Mouse (Mus musculus) liver, embryonic 13.5 days (tissue): Measurements from ENCODE around the gene Npw. TPM values are rescaled to one million over a fixed set of nuclear protein-coding genes. Genes with fewer than 3 reads are reported as not detected.

Source experiments
- ATAC-seq: fragments of 200-750 bp; cut with Nextera tagmentation; 2 replicates; pipeline ENCODE4 v1.8.0; 2017; ENCODE audit warnings: low read depth, mild to moderate bottlenecking, moderate number of reproducible peaks, moderate library complexity
- DNase-seq: peaks from one replicate; pipeline ENCODE4 v3.0.0; 2022
- H3K27ac ChIP-seq: fragments of 300-500 bp; sonication (generic); 2 replicates; pipeline ENCODE4 v1.5.1; 2015; ENCODE audit warnings: moderate library complexity, mild to moderate bottlenecking, inconsistent platforms
- H3K27me3 ChIP-seq: fragments of 300-500 bp; sonication (generic); 2 replicates; pipeline ENCODE4 v1.6.1; 2015; ENCODE audit warnings: mild to moderate bottlenecking, inconsistent platforms
- H3K36me3 ChIP-seq: fragments of 300-500 bp; sonication (generic); 2 replicates; pipeline ENCODE4 v1.6.1; 2015; ENCODE audit warnings: mild to moderate bottlenecking, inconsistent platforms
- H3K4me1 ChIP-seq: fragments of 300-500 bp; sonication (generic); replicated peaks from 2 replicates; pipeline ENCODE4 v1.6.1; 2015; ENCODE audit warnings: inconsistent platforms
- H3K4me2 ChIP-seq: fragments of 300-500 bp; sonication (generic); 2 replicates; pipeline ENCODE4 v1.6.1; 2015; ENCODE audit warnings: inconsistent platforms, mild to moderate bottlenecking, moderate library complexity
- H3K4me3 ChIP-seq: fragments of 300-500 bp; sonication (generic); replicated peaks from 2 replicates; pipeline ENCODE4 v1.5.1; 2015; ENCODE audit warnings: mild to moderate bottlenecking, inconsistent platforms
- H3K9ac ChIP-seq: fragments of 300-500 bp; sonication (generic); 2 replicates; pipeline ENCODE4 v1.6.1; 2015; ENCODE audit warnings: mild to moderate bottlenecking, inconsistent platforms
- H3K9me3 ChIP-seq: fragments of 300-500 bp; sonication (generic); replicated peaks from 2 replicates; pipeline ENCODE4 v1.6.1; 2016; ENCODE audit warnings: inconsistent platforms
- WGBS: fragments of 180-500 bp; shearing (Covaris S2); methylation state at CpG from one replicate; pipeline ENCODE4 v1.1.7; 2015; ENCODE audit not compliant: insufficient replicate concordance; 5-methylcytosine and 5-hydroxymethylcytosine counted together
- polyA plus RNA-seq: library from polyadenylated mRNA; unstranded; fragments of >200 nt; fragmentation: Nextera tagmentation; extraction: Ambion mirVana; gene quantifications from 2 replicates; pipeline ENCODE4 v1.2.1, GENCODE M21; 2015

Gene Npw
- polyA plus RNA-seq, 1 experiment from 2014 or later, result 0.28 TPM

- H3K4me1 ChIP-seq, result peaks cover 45% of the 10 kb centered on the region
- H3K9ac ChIP-seq, result no peak overlapping the region
- 67% methylated on average over 10 of the region's 10 CpGs for WGBS
- H3K9me3 ChIP-seq, result no peaks in the 10 kb centered on the region
- peak overlapping the region; percentile 82 for H3K4me2 ChIP-seq
- H3K36me3 ChIP-seq, result no peaks in the 10 kb centered on the region
- peak overlapping the region; percentile 62 for H3K4me3 ChIP-seq
- H3K27me3 ChIP-seq, result peaks cover 60% of the 10 kb centered on the region
- ATAC-seq, result no peak
- DNase-seq, result no peak
- H3K27ac ChIP-seq, result no peak overlapping the region
Measured at GRCm38 (mm10) chr17:24648731-24649377, 9.4 kb downstream of the Npw start.

GRCm38 (mm10) chr17:24647493-24647892, 10.8 kb downstream of the Npw start:
- no peak overlapping the region for H3K4me2 ChIP-seq
- no peaks in the 10 kb centered on the region for H3K9me3 ChIP-seq
- no peak for ATAC-seq
- no peaks in the 10 kb centered on the region for H3K36me3 ChIP-seq
- no peak for DNase-seq
- H3K4me3 ChIP-seq, result no peak overlapping the region
- no peak overlapping the region for H3K27ac ChIP-seq
- 72% methylated on average over 11 of the region's 11 CpGs for whole genome bisulfite sequencing
- H3K9ac ChIP-seq, result no peak overlapping the region
- H3K27me3 ChIP-seq, result peaks cover 56% of the 10 kb centered on the region
- H3K4me1 ChIP-seq, result peaks cover 42% of the 10 kb centered on the region

GRCm38 (mm10) chr17:24646381-24646780, 11.9 kb downstream of the Npw start:
- WGBS, result 66% methylated on average over 4 of the region's 4 CpGs
- no peak for ATAC-seq
- H3K27ac ChIP-seq, result no peak overlapping the region

GRCm38 (mm10) chr17:24645916-24646315, 12.3 kb downstream of the Npw start:
- Histone ChIP-seq H3K27me3 (peaks cover 41% of the 10 kb centered on the region), H3K4me3 (no peak overlapping the region), H3K36me3 (no peaks in the 10 kb centered on the region), H3K9me3 (no peaks in the 10 kb centered on the region), H3K27ac (peak overlapping the region; percentile 47; the same call in 1 of the 2 replicates), H3K4me2 (no peak overlapping the region), H3K9ac (no peak overlapping the region), H3K4me1 (peaks cover 42% of the 10 kb centered on the region)
- DNase-seq (no peak), ATAC-seq (no peak)
- WGBS, result 49% methylated on average over 3 of the region's 3 CpGs

More at GRCm38 (mm10) chr17:24646381-24646780, 11.9 kb downstream of the Npw start:
- Histone ChIP-seq H3K4me2 (no peak overlapping the region), H3K4me1 (peaks cover 42% of the 10 kb centered on the region), H3K27me3 (peaks cover 45% of the 10 kb centered on the region), H3K4me3 (no peak overlapping the region), H3K36me3 (no peaks in the 10 kb centered on the region), H3K9ac (no peak overlapping the region), H3K9me3 (no peaks in the 10 kb centered on the region)
- no peak for DNase-seq

GRCm38 (mm10) chr17:24644875-24645721, 13.2 kb downstream of the Npw start:
- Histone ChIP-seq H3K4me2 (no peak overlapping the region), H3K9me3 (no peaks in the 10 kb centered on the region), H3K4me3 (no peak overlapping the region), H3K4me1 (peaks cover 37% of the 10 kb centered on the region), H3K27ac (peak overlapping the region; percentile 57), H3K9ac (peak overlapping the region; percentile 22; the same call in 1 of the 2 replicates), H3K27me3 (peaks cover 32% of the 10 kb centered on the region), H3K36me3 (0 out of 2 replicates have a peak, but pooled peaks cover 2% of the 10 kb centered on the region)
- DNase-seq (no peak), ATAC-seq (peak; percentile 41)
- 47% methylated on average over 9 of the region's 9 CpGs for WGBS

GRCm38 (mm10) chr17:24644030-24644715, 14.1 kb downstream of the Npw start:
- H3K27ac ChIP-seq, result peak overlapping the region; percentile 57
- peaks cover 30% of the 10 kb centered on the region for H3K4me1 ChIP-seq
- H3K4me3 ChIP-seq, result no peak overlapping the region
- no peak overlapping the region for H3K4me2 ChIP-seq
- H3K9ac ChIP-seq, result no peak overlapping the region
- H3K36me3 ChIP-seq, result 0 out of 2 replicates have a peak, but pooled peaks cover 4% of the 10 kb centered on the region
- no peak for ATAC-seq
- no peaks in the 10 kb centered on the region for H3K9me3 ChIP-seq
- 37% methylated on average over 7 of the region's 7 CpGs for WGBS
- no peak for DNase-seq
- H3K27me3 ChIP-seq, result peaks cover 23% of the 10 kb centered on the region

GRCm38 (mm10) chr17:24642791-24643343, 15.4 kb downstream of the Npw start:
- peaks cover 25% of the 10 kb centered on the region for H3K4me1 ChIP-seq
- H3K9me3 ChIP-seq, result no peaks in the 10 kb centered on the region
- H3K27me3 ChIP-seq, result peaks cover 12% of the 10 kb centered on the region
- no peak overlapping the region for H3K27ac ChIP-seq
- 71% methylated on average over 6 of the region's 6 CpGs for WGBS
- no peak for ATAC-seq
- no peak overlapping the region for H3K9ac ChIP-seq
- no peak overlapping the region for H3K4me3 ChIP-seq
- DNase-seq, result no peak
- 0 out of 2 replicates have a peak, but pooled peaks cover 4% of the 10 kb centered on the region for H3K36me3 ChIP-seq
- no peak overlapping the region for H3K4me2 ChIP-seq

- H3K4me2 ChIP-seq, result no peak overlapping the region
- H3K4me1 ChIP-seq, result peaks cover 31% of the 10 kb centered on the region
- ATAC-seq (no peak), DNase-seq (no peak)
- no peak overlapping the region for H3K4me3 ChIP-seq
- H3K9me3 ChIP-seq, result no peaks in the 10 kb centered on the region
- no peak overlapping the region for H3K9ac ChIP-seq
- WGBS, result 81% methylated on average over 14 of the region's 14 CpGs
- H3K27ac ChIP-seq, result no peak overlapping the region
- H3K27me3 ChIP-seq, result peaks cover 2% of the 10 kb centered on the region; the same call in 1 of the 2 replicates
- H3K36me3 ChIP-seq, result 0 out of 2 replicates have a peak, but pooled peaks cover 4% of the 10 kb centered on the region
Measured at GRCm38 (mm10) chr17:24641944-24642343, 16.3 kb downstream of the Npw start.

- Histone ChIP-seq H3K4me2 (no peak overlapping the region), H3K36me3 (0 out of 2 replicates have a peak, but pooled peaks cover 4% of the 10 kb centered on the region), H3K9ac (no peak overlapping the region), H3K9me3 (no peaks in the 10 kb centered on the region), H3K27me3 (no peaks in the 10 kb centered on the region), H3K27ac (no peak overlapping the region), H3K4me1 (peaks cover 32% of the 10 kb centered on the region), H3K4me3 (no peak overlapping the region)
- ATAC-seq, result no peak
- DNase-seq, result no peak
- 88% methylated on average over 15 of the region's 15 CpGs for WGBS
Measured at GRCm38 (mm10) chr17:24640581-24640980, 17.7 kb downstream of the Npw start.

GRCm38 (mm10) chr17:24640119-24640518, 18.1 kb downstream of the Npw start:
- DNase-seq (no peak), ATAC-seq (no peak)
- Histone ChIP-seq H3K4me1 (peaks cover 28% of the 10 kb centered on the region), H3K9ac (no peak overlapping the region), H3K9me3 (no peaks in the 10 kb centered on the region), H3K4me3 (no peak overlapping the region), H3K4me2 (no peak overlapping the region), H3K27me3 (no peaks in the 10 kb centered on the region), H3K27ac (no peak overlapping the region), H3K36me3 (0 out of 2 replicates have a peak, but pooled peaks cover 4% of the 10 kb centered on the region)
- WGBS, result 76% methylated on average over 7 of the region's 7 CpGs

GRCm38 (mm10) chr17:24639571-24639988, 18.7 kb downstream of the Npw start:
- ATAC-seq (no peak), DNase-seq (no peak)
- Histone ChIP-seq H3K9me3 (no peaks in the 10 kb centered on the region), H3K27me3 (no peaks in the 10 kb centered on the region), H3K36me3 (0 out of 2 replicates have a peak, but pooled peaks cover 4% of the 10 kb centered on the region), H3K4me3 (no peak overlapping the region), H3K27ac (no peak overlapping the region; the same call in 1 of the 2 replicates), H3K4me1 (peaks cover 22% of the 10 kb centered on the region), H3K9ac (no peak overlapping the region), H3K4me2 (no peak overlapping the region)
- WGBS, result 79% methylated on average over 5 of the region's 5 CpGs
